21 mouse cellular contexts compared by ENCODE assay signal in the genomic region with DNA sequence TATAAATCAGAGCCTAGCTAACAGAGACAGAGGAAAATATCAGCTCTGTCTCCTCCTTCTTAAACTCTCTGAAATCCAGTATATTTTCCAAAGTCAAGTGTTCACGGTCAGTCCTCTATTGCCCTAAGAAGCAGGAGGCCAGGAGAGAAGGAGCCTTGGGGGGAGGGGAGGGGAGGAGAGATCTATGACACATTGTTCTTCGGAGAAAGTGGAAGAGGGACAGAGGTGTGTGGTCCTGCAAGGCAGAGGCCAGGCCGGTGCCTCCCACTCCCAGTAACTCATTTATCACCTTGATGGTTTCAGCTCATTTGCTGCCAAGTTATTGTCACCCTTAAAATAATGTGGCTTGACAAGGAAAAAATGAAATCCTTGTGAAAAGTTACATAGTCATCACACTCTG.
A peak's percentile ranks its signal among the peaks of the same experiment; 100 is the strongest.
DNase-seq lines count a peak whose midpoint lies in the region; ATAC-seq and TF ChIP-seq lines count a peak whose summit lies in the region.
"Had no signal": no experiment of that assay in that cellular context is flagged by ENCODE, and none has a peak within 500 bp of the region (broad histone marks: within the 10 kb centered on the region; RNA-seq: fewer than 3 reads in every experiment).

No protein-coding gene starts in this region.

- no peaks in the 10 kb centered on the region for H3K9me3 ChIP-seq in kidney, embryonic 15.5 days (replicated peaks)
- H3K9me3 ChIP-seq in kidney, postnatal 0 days (replicated peaks; ENCODE audit: low read length): no peaks in the 10 kb centered on the region
- H3K9me3 ChIP-seq: embryonic facial prominence, embryonic 10.5 days; embryonic facial prominence, embryonic 12.5 days; forebrain, embryonic 13.5 days; forebrain, embryonic 15.5 days had no signal

- 9% methylated on average over 3 of the region's 3 CpGs for WGBS in kidney, embryonic 15.5 days
- 16% methylated on average over 3 of the region's 3 CpGs for WGBS in kidney, postnatal 0 days

- ATAC-seq in kidney, embryonic 15.5 days (replicated peaks; ENCODE audit: low FRiP score): peak; percentile 89
- ATAC-seq in kidney, postnatal 0 days (replicated peaks; ENCODE audit: low FRiP score, low read depth): peak; percentile 54; the same call in 1 of the 2 replicates
- ATAC-seq: forebrain, embryonic 13.5 days; forebrain, embryonic 15.5 days; forebrain, postnatal 0 days had no signal

- H3K9ac ChIP-seq in kidney, embryonic 15.5 days: no peak overlapping the region
- no peak overlapping the region for H3K9ac ChIP-seq in kidney, postnatal 0 days (ENCODE audit: low read depth, low read length)
- H3K9ac ChIP-seq: embryonic facial prominence, embryonic 12.5 days; forebrain, embryonic 13.5 days; forebrain, embryonic 15.5 days; forebrain, postnatal 0 days had no signal

- no peak overlapping the region for H3K4me3 ChIP-seq in kidney, embryonic 15.5 days (replicated peaks)
- no peak overlapping the region for H3K4me3 ChIP-seq in kidney, postnatal 0 days (replicated peaks; ENCODE audit: low read depth, low read length)
- H3K4me3 ChIP-seq: embryonic facial prominence, embryonic 10.5 days; embryonic facial prominence, embryonic 12.5 days; forebrain, embryonic 13.5 days; forebrain, embryonic 15.5 days had no signal

- no peak overlapping the region for H3K4me2 ChIP-seq in kidney, embryonic 15.5 days
- H3K4me2 ChIP-seq in kidney, postnatal 0 days (ENCODE audit: low read length): no peak overlapping the region
- H3K4me2 ChIP-seq: embryonic facial prominence, embryonic 12.5 days; forebrain, embryonic 13.5 days; forebrain, embryonic 15.5 days had no signal

- H3K27ac ChIP-seq in kidney, embryonic 15.5 days: no peak overlapping the region
- no peak overlapping the region for H3K27ac ChIP-seq in kidney, postnatal 0 days
- H3K27ac ChIP-seq: embryonic facial prominence, embryonic 10.5 days; embryonic facial prominence, embryonic 12.5 days; forebrain, embryonic 13.5 days; forebrain, embryonic 15.5 days had no signal

- no peaks in the 10 kb centered on the region for H3K36me3 ChIP-seq in kidney, embryonic 15.5 days
- H3K36me3 ChIP-seq in kidney, postnatal 0 days (ENCODE audit: insufficient read depth, low read length): no peaks in the 10 kb centered on the region
- H3K36me3 ChIP-seq: embryonic facial prominence, embryonic 10.5 days; embryonic facial prominence, embryonic 12.5 days; forebrain, embryonic 15.5 days had no signal

- DNase-seq in embryo, embryonic 11 days: peak; percentile 36
- no peak for DNase-seq in embryo, embryonic 10 days (ENCODE audit: low spot score)
- no peak for DNase-seq in kidney, postnatal 14 days
- DNase-seq in kidney, postnatal 0 days (ENCODE audit: low spot score): peak; percentile 24
- DNase-seq in kidney, postnatal 10 days: no peak
- DNase-seq in mesoderm, embryonic 11.5 days (ENCODE audit: low read depth, low spot score): peak; percentile 42
- DNase-seq in adrenal gland, postnatal 25 days: no peak
- DNase-seq: adrenal gland, adult 2 months; adrenal gland, postnatal 10 days; adrenal gland, postnatal 36 days; cerebellum, adult 11-12 months; cerebellum, adult 2 months; cerebellum, adult 9-10 months; cerebellum, postnatal 10 days; cerebellum, postnatal 25 days; forebrain, postnatal 0 days had no signal

- peaks cover 8% of the 10 kb centered on the region; the same call in 1 of the 2 replicates for H3K4me1 ChIP-seq in kidney, embryonic 15.5 days
- no peaks in the 10 kb centered on the region for H3K4me1 ChIP-seq in kidney, postnatal 0 days (replicated peaks; ENCODE audit: insufficient read depth, low read length)
- H3K4me1 ChIP-seq: embryonic facial prominence, embryonic 10.5 days; embryonic facial prominence, embryonic 12.5 days; forebrain, embryonic 13.5 days; forebrain, embryonic 15.5 days had no signal

- H3K27me3 ChIP-seq in kidney, embryonic 15.5 days: no peaks in the 10 kb centered on the region
- H3K27me3 ChIP-seq in kidney, postnatal 0 days (ENCODE audit: insufficient read depth, low read length): no peaks in the 10 kb centered on the region
- H3K27me3 ChIP-seq: embryonic facial prominence, embryonic 12.5 days; forebrain, embryonic 13.5 days; forebrain, embryonic 15.5 days had no signal

- TF ChIP-seq CTCF in kidney, postnatal 0 days (IDR thresholded peaks at IDR 0.05; ENCODE audit: low read depth): no peak

Comparison
In these comparisons a context has a peak if more than half of its experiments do, and no peak if none do; other contexts are left out.
1. DNase-seq: peak in embryo, embryonic 11 days (single experiment), kidney, postnatal 0 days (single experiment) and mesoderm, embryonic 11.5 days (single experiment); none in embryo, embryonic 10 days (single experiment), kidney, postnatal 14 days (single experiment), kidney, postnatal 10 days (single experiment) and adrenal gland, postnatal 25 days (single experiment).